Mouse (Mus musculus) thymus, adult 2 months (tissue): ENCODE measurements at regions not wholly inside any gene's neighbourhood (a gene's known extent, or its start where the extent isn't known, plus 50 kb on each side); places are given as distances from the start of the nearest gene placed in this dataset.
"Not testable (repeated sequence)": the region's sequence is repeated elsewhere in the genome, so short reads cannot be mapped to it uniquely, and the experiment has no call there.

Source experiments
- DNase-seq: peaks from one replicate; pipeline ENCODE4 v3.0.0; 2021
- H3K27ac ChIP-seq: fragments of 200-500 bp; 2 replicates; pipeline ENCODE4 v1.5.1; 2012; ENCODE audit warnings: low read length, control low read depth; ENCODE audit not compliant: control insufficient read depth, insufficient read depth
- H3K27me3 ChIP-seq: fragments of 200-500 bp; 2 replicates; pipeline ENCODE4 v1.6.1; 2012; ENCODE audit warnings: mild to moderate bottlenecking, low read length, moderate library complexity, mixed read lengths; ENCODE audit not compliant: control insufficient read depth, insufficient read depth
- H3K36me3 ChIP-seq: fragments of 200-500 bp; 2 replicates; pipeline ENCODE4 v1.6.1; 2012; ENCODE audit warnings: mild to moderate bottlenecking, low read length, moderate library complexity; ENCODE audit not compliant: control insufficient read depth, insufficient read depth
- H3K4me1 ChIP-seq: fragments of 200-500 bp; replicated peaks from 2 replicates; pipeline ENCODE4 v1.6.1; 2012; ENCODE audit warnings: low read length; ENCODE audit not compliant: control insufficient read depth, insufficient read depth
- H3K4me3 ChIP-seq: fragments of 200-500 bp; 2 replicates; pipeline ENCODE4 v1.5.1; 2012; ENCODE audit warnings: mild to moderate bottlenecking, low read length, control low read depth, moderate library complexity; ENCODE audit not compliant: control insufficient read depth, insufficient read depth
- CTCF ChIP-seq: fragments of 200-500 bp; IDR thresholded peaks from 2 replicates; pipeline ENCODE4 v1.5.1; 2012; ENCODE audit warnings: mild to moderate bottlenecking, control low read depth, low read length, moderate library complexity, borderline replicate concordance; ENCODE audit not compliant: control insufficient read depth, poor library complexity, insufficient read depth; ENCODE audit errors: extremely low read depth
- POLR2A ChIP-seq: fragments of 200-500 bp; IDR thresholded peaks from 2 replicates; pipeline ENCODE4 v1.6.1; 2012; ENCODE audit warnings: mild to moderate bottlenecking, low read length, control low read depth, moderate library complexity; ENCODE audit not compliant: control insufficient read depth, poor library complexity, insufficient read depth; ENCODE audit errors: extremely low read depth
- WGBS: fragments of 180-500 bp; shearing (Covaris S2); methylation state at CpG from one replicate; pipeline ENCODE4 v1.1.7; 2018; 5-methylcytosine and 5-hydroxymethylcytosine counted together

GRCm38 (mm10) chr6:84315175-84315912 lies 278.4 kb downstream of the Cyp26b1 start:
- no peak overlapping the region for H3K27ac ChIP-seq
- H3K4me3 ChIP-seq: no peak overlapping the region
- no peaks in the 10 kb centered on the region for H3K36me3 ChIP-seq
- H3K27me3 ChIP-seq: no peaks in the 10 kb centered on the region
- DNase-seq: no peak
- 21% methylated on average over 8 of the region's 8 CpGs for WGBS
- no peaks in the 10 kb centered on the region for H3K4me1 ChIP-seq
- no peak for TF ChIP-seq POLR2A

DNA sequence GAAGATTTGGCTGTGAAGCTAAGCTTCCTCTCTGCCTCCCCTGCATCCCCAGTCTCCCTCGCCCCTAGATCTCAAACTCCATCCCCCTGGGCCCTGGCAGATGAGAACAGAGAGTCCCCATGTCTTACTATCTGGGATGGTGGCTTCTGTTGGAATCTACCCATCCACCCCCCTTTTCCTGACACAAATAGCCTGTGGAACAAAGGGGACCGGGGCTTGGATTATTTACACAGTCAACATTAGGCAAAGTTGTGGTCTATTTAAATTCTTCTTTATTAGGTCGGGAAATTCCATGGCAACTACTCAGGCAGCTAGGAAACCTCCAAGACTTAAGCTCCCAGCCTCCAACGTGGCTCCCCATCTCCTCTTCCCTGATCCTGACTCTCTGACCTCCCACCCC lies 279.9 kb downstream of the Cyp26b1 start:
- no peak for DNase-seq
- WGBS: 29% methylated on average over 4 of the region's 4 CpGs
- H3K36me3 ChIP-seq: no peaks in the 10 kb centered on the region
- no peaks in the 10 kb centered on the region for H3K27me3 ChIP-seq
- H3K4me3 ChIP-seq: no peak overlapping the region
- no peak for TF ChIP-seq POLR2A
- TF ChIP-seq CTCF: no peak
- no peak overlapping the region for H3K27ac ChIP-seq
- H3K4me1 ChIP-seq: no peaks in the 10 kb centered on the region

GRCm38 (mm10) chr6:84310635-84311241 lies 283.0 kb downstream of the Cyp26b1 start:
- Histone ChIP-seq H3K27me3 (no peaks in the 10 kb centered on the region), H3K4me1 (no peaks in the 10 kb centered on the region), H3K36me3 (no peaks in the 10 kb centered on the region), H3K4me3 (no peak overlapping the region), H3K27ac (no peak overlapping the region)
- no peak for DNase-seq
- TF ChIP-seq POLR2A: no peak
- no peak for TF ChIP-seq CTCF
- 22% methylated on average over 9 of the region's 9 CpGs for WGBS

GRCm38 (mm10) chr6:84307556-84307955 lies 286.2 kb downstream of the Cyp26b1 start:
- DNase-seq: no peak
- 92% methylated on average over 3 of the region's 3 CpGs for WGBS
- Histone ChIP-seq H3K4me3 (no peak overlapping the region), H3K27me3 (no peaks in the 10 kb centered on the region), H3K27ac (no peak overlapping the region), H3K36me3 (no peaks in the 10 kb centered on the region), H3K4me1 (no peaks in the 10 kb centered on the region)
- TF ChIP-seq POLR2A (no peak), CTCF (no peak)

- no peaks in the 10 kb centered on the region for H3K36me3 ChIP-seq
- H3K27ac ChIP-seq: no peak overlapping the region
- H3K4me1 ChIP-seq: no peaks in the 10 kb centered on the region
- 94% methylated on average over 13 of the region's 13 CpGs for WGBS
- no peaks in the 10 kb centered on the region for H3K27me3 ChIP-seq
- H3K4me3 ChIP-seq: no peak overlapping the region
- no peak for TF ChIP-seq POLR2A
- no peak for TF ChIP-seq CTCF
- no peak for DNase-seq
These were observed 287.1 kb downstream of the Cyp26b1 start for GRCm38 (mm10) chr6:84306585-84306984.

- WGBS: 77% methylated on average over 3 of the region's 3 CpGs
- no peak overlapping the region for H3K27ac ChIP-seq
- DNase-seq: no peak
- no peak overlapping the region for H3K4me3 ChIP-seq
- H3K27me3 ChIP-seq: no peaks in the 10 kb centered on the region
- no peaks in the 10 kb centered on the region for H3K4me1 ChIP-seq
- H3K36me3 ChIP-seq: no peaks in the 10 kb centered on the region
- TF ChIP-seq CTCF (no peak), POLR2A (no peak)
These were observed 288.6 kb downstream of the Cyp26b1 start for GRCm38 (mm10) chr6:84305093-84305492.

DNA sequence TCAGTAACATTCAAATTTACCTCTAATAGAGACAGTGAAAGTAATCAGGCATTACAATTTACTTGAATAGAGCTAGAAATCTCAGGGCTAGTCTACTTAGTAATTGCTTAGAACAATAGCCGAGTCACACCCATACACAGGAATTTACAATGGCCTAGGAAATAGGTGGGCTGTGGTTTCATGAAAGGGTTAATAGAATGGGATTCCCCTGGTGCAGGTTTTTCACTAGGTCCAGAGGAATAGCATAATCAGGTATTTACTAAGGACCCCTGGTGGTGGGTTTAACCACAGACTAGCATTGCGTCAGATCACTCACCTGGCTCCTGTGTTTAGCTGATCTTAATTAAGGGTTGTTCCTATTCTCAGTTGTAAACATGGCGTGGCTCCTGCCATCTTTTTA lies 290.8 kb downstream of the Cyp26b1 start:
- 91% methylated on average over 3 of the region's 3 CpGs for WGBS
- not testable (repeated sequence) for DNase-seq, H3K4me3 ChIP-seq

More for the DNA sequence above, 290.8 kb downstream of the Cyp26b1 start:
- H3K36me3 ChIP-seq, H3K27ac ChIP-seq, H3K4me1 ChIP-seq, H3K27me3 ChIP-seq: not testable (repeated sequence)
